Mouse (Mus musculus) hindbrain, embryonic 10.5 days (tissue): ENCODE measurements at regions not wholly inside any gene's neighbourhood (a gene's known extent, or its start where the extent isn't known, plus 50 kb on each side); places are given as distances from the start of the nearest gene placed in this dataset.

Experiments used
- DNase-seq: peaks from one replicate; pipeline ENCODE4 v3.0.0-alpha.2; 2017; ENCODE audit warnings: low spot score
- H3K27ac ChIP-seq: fragments of 300-500 bp; sonication (generic); 2 replicates; pipeline ENCODE4 v1.5.1; 2016; ENCODE audit warnings: mild to moderate bottlenecking, moderate library complexity
- H3K27me3 ChIP-seq: fragments of 300-500 bp; sonication (generic); 2 replicates; pipeline ENCODE4 v1.6.1; 2016; ENCODE audit warnings: mild to moderate bottlenecking; ENCODE audit not compliant: poor library complexity, insufficient read depth, severe bottlenecking
- H3K36me3 ChIP-seq: fragments of 300-500 bp; sonication (generic); 2 replicates; pipeline ENCODE4 v1.6.1; 2016; ENCODE audit warnings: mild to moderate bottlenecking, moderate library complexity
- H3K4me1 ChIP-seq: fragments of 300-500 bp; sonication (generic); replicated peaks from 2 replicates; pipeline ENCODE4 v1.6.1; 2016; ENCODE audit warnings: mild to moderate bottlenecking
- H3K4me3 ChIP-seq: fragments of 300-500 bp; sonication (generic); 2 replicates; pipeline ENCODE4 v1.5.1; 2016; ENCODE audit warnings: mild to moderate bottlenecking, moderate library complexity
- H3K9me3 ChIP-seq: fragments of 300-500 bp; sonication (generic); 2 replicates; pipeline ENCODE4 v1.6.1; 2016; ENCODE audit warnings: mild to moderate bottlenecking, moderate library complexity
- WGBS: fragments of 180-500 bp; shearing (Covaris S2); methylation state at CpG from one replicate; pipeline ENCODE4 v1.1.7; 2016; 5-methylcytosine and 5-hydroxymethylcytosine counted together

DNA sequence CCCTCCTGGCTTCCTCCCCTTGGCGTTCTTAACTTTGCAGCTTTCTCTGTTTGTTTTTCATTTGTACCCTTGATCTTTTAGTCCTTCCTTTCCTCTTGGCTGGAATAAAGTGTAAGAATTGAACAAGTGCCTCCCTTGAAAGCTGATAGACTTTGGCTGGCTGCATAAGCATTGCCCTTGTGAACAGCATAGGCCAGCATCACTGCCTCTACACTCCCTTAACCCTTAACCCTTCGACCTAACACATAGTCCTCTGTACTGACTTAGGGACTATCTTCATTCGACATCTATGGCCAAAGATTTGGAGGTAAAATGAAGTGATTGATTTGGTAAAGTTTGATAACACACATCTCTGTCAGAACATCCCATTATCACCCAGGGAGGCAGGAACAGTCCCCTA, 163.5 kb upstream of the Tbx18 start:
- Histone ChIP-seq H3K27ac (no peak overlapping the region; the same call in 1 of the 2 replicates), H3K4me1 (peaks cover 13% of the 10 kb centered on the region), H3K27me3 (no peaks in the 10 kb centered on the region), H3K4me3 (no peak overlapping the region), H3K36me3 (no peaks in the 10 kb centered on the region), H3K9me3 (no peaks in the 10 kb centered on the region)
- 48% methylated on average over 3 of the region's 3 CpGs for WGBS
- no peak for DNase-seq

DNA sequence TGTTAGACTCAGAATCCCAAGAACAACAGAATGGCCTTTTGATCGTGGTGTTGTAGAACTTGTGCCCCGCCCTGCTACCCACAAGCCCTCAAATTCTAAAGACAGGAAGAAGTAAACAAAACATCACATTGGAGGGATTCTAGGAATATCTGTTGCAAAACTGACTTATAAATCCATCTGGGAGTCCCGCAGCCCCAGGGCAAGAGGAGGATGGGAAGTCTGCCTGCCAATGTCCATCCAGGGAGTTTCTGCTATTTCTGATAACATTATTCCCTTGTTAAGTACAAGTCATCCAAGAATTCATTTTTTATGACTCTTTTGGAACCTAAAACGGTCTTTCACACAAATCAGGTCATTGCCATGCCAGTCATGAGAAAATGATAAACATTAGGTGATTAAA, 164.5 kb upstream of the Tbx18 start:
- Histone ChIP-seq H3K4me3 (no peak overlapping the region), H3K27me3 (no peaks in the 10 kb centered on the region), H3K27ac (no peak overlapping the region), H3K36me3 (no peaks in the 10 kb centered on the region), H3K9me3 (no peaks in the 10 kb centered on the region), H3K4me1 (peaks cover 13% of the 10 kb centered on the region)
- no peak for DNase-seq
- WGBS = 86% methylated on average over 4 of the region's 4 CpGs

DNA sequence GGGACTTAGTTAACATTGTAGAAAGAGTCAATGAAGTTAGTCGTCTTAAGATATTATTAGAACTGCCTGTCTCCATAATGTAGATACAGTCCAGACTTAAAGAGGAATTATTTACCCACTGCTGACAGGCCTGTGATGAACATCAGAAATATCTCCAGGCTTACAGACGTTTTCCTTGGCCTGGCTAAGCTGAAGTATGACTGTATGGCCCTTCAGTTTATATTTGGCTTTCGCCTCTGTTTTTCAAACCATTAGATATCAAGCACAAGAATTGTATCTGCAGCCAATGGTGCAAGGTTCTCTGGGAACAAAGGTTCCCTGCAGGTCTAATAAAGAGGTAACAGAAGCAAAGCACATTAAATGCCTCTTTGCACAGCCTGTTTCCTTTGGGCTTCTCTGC, 166.3 kb upstream of the Tbx18 start:
- H3K36me3 ChIP-seq = no peaks in the 10 kb centered on the region
- 80% methylated on average over 3 of the region's 3 CpGs for WGBS
- no peak for DNase-seq
- peaks cover 13% of the 10 kb centered on the region for H3K4me1 ChIP-seq
- H3K4me3 ChIP-seq = no peak overlapping the region
- no peaks in the 10 kb centered on the region for H3K9me3 ChIP-seq
- no peak overlapping the region for H3K27ac ChIP-seq
- no peaks in the 10 kb centered on the region for H3K27me3 ChIP-seq

DNA sequence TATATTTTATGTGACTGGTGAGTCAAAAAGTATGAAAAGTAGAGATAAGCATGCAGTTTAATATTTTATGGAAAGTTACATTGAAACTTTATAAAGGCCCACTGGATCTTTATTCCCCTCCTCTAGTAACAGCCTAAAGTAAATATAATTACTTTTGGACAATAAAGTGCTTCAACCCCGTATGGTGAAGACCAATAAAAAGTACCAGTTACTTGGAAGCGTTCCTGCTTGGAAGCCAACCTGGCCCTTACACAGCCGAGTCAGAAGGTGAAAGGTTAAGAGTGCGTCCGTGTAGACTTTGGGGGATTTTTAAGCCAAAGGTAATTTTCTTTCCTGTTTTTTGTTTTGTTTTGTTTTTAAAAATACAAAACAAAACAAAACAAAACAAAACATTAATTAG, 168.3 kb upstream of the Tbx18 start:
- Histone ChIP-seq H3K9me3 (no peaks in the 10 kb centered on the region), H3K4me1 (peaks cover 5% of the 10 kb centered on the region), H3K27ac (no peak overlapping the region), H3K27me3 (no peaks in the 10 kb centered on the region), H3K36me3 (no peaks in the 10 kb centered on the region), H3K4me3 (no peak overlapping the region)
- DNase-seq = no peak
- 82% methylated on average over 5 of the region's 5 CpGs for WGBS

DNA sequence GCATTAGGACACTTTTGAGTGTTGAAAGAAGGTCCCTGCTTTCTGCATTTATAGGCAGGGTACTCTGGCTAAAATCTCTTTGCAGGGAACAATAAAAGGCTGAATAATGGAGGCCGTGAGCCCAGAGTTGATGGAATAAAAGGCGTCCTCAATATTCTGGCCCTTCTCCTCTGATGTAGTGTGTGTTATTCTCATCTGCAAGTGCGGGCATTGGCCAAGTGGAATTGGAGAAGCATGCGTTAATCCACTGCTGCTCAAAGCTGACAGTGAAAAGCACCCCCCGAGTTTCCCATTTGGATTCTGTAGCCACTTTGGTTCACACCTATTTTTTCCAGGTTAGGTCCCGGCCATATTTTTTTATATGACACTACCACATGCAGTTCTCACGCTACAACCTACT, 168.7 kb upstream of the Tbx18 start:
- no peaks in the 10 kb centered on the region for H3K27me3 ChIP-seq
- H3K4me1 ChIP-seq = 0 out of 2 replicates have a peak, but pooled peaks cover under 1% of the 10 kb centered on the region
- 79% methylated on average over 7 of the region's 7 CpGs for WGBS
- no peak for DNase-seq
- no peak overlapping the region for H3K4me3 ChIP-seq
- H3K36me3 ChIP-seq = no peaks in the 10 kb centered on the region
- H3K9me3 ChIP-seq = no peaks in the 10 kb centered on the region
- H3K27ac ChIP-seq = no peak overlapping the region

DNA sequence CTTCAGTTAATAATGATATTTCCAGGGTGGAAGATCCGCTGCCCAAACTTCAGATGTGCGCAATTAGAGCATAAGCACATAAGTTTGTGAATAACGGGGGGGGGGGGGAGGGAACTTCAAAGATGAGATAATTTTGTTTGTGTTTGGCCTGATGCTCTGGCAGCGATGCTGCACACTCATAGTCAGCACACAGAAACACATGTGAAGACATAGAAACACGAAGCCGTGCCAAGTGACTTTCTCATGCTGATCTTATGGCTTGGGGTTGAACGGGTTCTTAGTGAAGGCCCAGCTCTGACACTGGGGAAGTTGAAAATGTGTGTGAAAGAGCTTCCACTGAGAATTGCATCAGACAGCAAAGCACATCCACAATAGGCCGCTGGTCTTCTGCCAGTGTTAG, 190.2 kb upstream of the Tbx18 start:
- no peaks in the 10 kb centered on the region for H3K4me1 ChIP-seq
- H3K36me3 ChIP-seq = no peaks in the 10 kb centered on the region
- H3K9me3 ChIP-seq = no peaks in the 10 kb centered on the region
- H3K27ac ChIP-seq = no peak overlapping the region
- no peaks in the 10 kb centered on the region for H3K27me3 ChIP-seq
- no peak overlapping the region for H3K4me3 ChIP-seq
- DNase-seq = no peak
- WGBS = 85% methylated on average over 8 of the region's 8 CpGs

DNA sequence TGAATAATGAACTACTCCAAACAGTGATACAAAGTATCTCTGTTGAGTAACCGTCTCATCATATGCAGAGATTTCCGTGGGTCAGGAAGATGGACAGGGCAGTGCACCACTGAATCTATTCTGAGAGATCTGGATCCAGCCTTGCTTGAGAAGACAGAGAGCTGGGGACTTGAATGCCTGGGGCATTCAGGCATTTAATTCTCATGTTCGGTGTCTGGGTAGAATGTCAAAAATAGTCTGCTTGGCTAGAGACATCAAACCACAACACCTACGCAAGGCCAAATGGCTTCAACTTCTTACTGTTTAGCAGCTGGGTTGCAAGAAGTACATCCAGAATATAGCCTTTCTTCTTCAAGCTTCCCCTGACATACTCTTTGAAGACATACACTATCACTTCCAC, 194.1 kb upstream of the Tbx18 start:
- H3K4me1 ChIP-seq = no peaks in the 10 kb centered on the region
- no peaks in the 10 kb centered on the region for H3K27me3 ChIP-seq
- no peak for DNase-seq
- 90% methylated on average over 4 of the region's 4 CpGs for WGBS
- no peaks in the 10 kb centered on the region for H3K36me3 ChIP-seq
- no peak overlapping the region for H3K4me3 ChIP-seq
- H3K9me3 ChIP-seq = no peaks in the 10 kb centered on the region
- no peak overlapping the region for H3K27ac ChIP-seq

DNA sequence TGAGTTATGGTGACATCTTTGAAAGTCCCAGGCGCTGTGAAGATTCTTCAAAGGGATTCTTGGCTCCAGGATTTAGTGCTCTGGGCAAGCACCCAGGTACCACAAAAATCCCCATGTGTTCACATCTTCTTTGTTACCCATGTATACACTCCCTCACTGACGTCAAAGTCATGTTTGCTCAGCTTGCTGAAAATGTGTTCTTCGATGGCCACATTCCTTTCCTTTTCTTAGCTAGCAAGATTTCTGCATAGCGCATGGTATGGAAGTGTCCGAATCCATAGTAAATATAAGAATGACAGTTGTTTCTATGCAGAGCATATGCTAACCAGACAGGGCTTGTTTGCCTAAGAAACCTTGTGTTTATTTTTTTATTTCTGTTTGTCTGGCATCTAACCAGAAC, 202.2 kb upstream of the Tbx18 start:
- DNase-seq = no peak
- Histone ChIP-seq H3K4me3 (no peak overlapping the region), H3K36me3 (no peaks in the 10 kb centered on the region), H3K27me3 (no peaks in the 10 kb centered on the region), H3K4me1 (no peaks in the 10 kb centered on the region), H3K9me3 (no peaks in the 10 kb centered on the region), H3K27ac (no peak overlapping the region)
- 88% methylated on average over 5 of the region's 5 CpGs for WGBS

DNA sequence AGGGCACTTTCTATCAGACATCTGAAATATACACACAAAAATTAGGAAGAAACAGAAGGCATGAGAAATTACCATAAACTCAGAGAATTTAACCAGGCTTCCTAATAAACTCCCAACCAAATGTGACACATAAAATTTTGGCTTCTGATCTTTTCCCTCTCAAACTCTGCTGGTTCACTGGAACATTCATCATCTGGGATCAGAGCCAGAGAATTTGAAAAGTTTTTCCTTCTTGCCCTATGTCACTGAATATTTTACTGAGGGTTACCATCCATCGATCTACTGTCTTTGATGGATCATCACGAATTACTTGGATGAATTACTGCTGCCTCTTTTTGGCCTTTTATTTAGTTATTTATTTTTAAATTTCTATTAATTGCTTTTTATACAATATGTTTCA, 221.4 kb upstream of the Tbx18 start:
- no peaks in the 10 kb centered on the region for H3K9me3 ChIP-seq
- WGBS = 91% methylated on average over 2 of the region's 2 CpGs
- no peak for DNase-seq
- H3K27me3 ChIP-seq = no peaks in the 10 kb centered on the region
- H3K4me1 ChIP-seq = no peaks in the 10 kb centered on the region
- H3K27ac ChIP-seq = no peak overlapping the region
- no peak overlapping the region for H3K4me3 ChIP-seq
- no peaks in the 10 kb centered on the region for H3K36me3 ChIP-seq

DNA sequence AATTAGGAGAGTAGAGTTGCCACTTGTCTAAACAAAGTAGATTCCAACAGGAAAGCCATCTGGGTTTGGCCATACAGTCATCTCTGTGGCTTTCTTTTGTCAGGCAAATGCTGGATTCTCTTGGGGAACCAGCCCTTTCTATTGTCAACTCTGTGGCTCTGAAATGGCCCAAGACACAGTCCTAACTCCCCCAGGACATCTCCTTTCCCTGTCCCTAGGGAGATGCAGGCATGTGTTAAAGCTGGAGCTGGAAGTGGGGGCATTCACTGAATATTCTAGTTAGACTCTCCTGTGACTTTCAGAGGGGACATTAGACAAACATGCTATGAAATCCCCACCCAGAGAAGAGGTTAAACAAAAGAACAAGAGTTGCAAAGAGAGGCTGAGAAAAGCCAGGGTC, 223.9 kb upstream of the Tbx18 start:
- H3K36me3 ChIP-seq = no peaks in the 10 kb centered on the region
- H3K4me1 ChIP-seq = no peaks in the 10 kb centered on the region
- no peak for DNase-seq
- H3K4me3 ChIP-seq = no peak overlapping the region
- no peak overlapping the region for H3K27ac ChIP-seq
- H3K9me3 ChIP-seq = no peaks in the 10 kb centered on the region
- no peaks in the 10 kb centered on the region for H3K27me3 ChIP-seq

DNA sequence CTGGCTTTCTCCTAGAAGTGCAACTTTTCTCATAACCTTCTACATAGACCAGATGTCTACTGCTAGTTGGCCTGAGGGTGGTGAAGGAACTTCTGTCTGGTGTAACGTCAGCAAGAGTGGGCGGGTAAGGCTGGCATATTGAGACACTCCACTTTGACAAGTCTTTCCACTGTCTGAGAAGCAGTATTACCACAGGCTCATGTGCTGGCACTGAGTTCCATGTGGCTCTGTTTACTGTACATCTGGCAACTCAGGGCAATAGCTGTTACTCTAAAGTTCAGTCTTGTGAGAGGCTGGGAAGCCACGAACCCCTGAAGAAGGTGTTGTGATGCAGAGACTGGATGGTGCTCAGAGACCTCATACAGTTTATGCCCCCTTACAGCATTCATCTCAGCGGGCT, 230.7 kb upstream of the Tbx18 start:
- no peak overlapping the region for H3K4me3 ChIP-seq
- no peaks in the 10 kb centered on the region for H3K9me3 ChIP-seq
- H3K27me3 ChIP-seq = no peaks in the 10 kb centered on the region
- H3K36me3 ChIP-seq = no peaks in the 10 kb centered on the region
- 87% methylated on average over 4 of the region's 4 CpGs for WGBS
- H3K4me1 ChIP-seq = no peaks in the 10 kb centered on the region
- no peak overlapping the region for H3K27ac ChIP-seq
- DNase-seq = no peak

DNA sequence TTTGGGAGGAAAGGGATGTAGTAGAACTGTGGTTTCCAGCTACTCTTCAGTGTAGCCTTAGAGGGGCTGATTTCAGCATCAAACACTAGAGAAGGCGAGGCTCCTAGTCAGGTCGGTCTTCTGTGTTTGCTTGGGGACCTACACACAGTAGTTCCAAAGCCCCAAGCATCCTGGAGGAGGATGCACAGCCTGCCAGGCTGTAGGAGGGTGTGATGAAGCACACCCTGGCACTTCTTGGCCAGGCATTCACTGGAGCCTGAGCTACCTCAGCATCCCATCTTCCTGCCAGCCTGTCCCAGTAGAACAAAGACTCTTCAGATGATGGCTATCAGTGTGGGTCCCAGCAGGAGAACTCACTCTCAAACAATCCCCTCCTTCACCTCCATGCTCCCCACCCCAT, 233.4 kb upstream of the Tbx18 start:
- H3K36me3 ChIP-seq = no peaks in the 10 kb centered on the region
- no peak overlapping the region for H3K4me3 ChIP-seq
- WGBS = 73% methylated on average over 2 of the region's 2 CpGs
- no peaks in the 10 kb centered on the region for H3K4me1 ChIP-seq
- no peak for DNase-seq
- no peaks in the 10 kb centered on the region for H3K9me3 ChIP-seq
- H3K27ac ChIP-seq = no peak overlapping the region
- no peaks in the 10 kb centered on the region for H3K27me3 ChIP-seq

DNA sequence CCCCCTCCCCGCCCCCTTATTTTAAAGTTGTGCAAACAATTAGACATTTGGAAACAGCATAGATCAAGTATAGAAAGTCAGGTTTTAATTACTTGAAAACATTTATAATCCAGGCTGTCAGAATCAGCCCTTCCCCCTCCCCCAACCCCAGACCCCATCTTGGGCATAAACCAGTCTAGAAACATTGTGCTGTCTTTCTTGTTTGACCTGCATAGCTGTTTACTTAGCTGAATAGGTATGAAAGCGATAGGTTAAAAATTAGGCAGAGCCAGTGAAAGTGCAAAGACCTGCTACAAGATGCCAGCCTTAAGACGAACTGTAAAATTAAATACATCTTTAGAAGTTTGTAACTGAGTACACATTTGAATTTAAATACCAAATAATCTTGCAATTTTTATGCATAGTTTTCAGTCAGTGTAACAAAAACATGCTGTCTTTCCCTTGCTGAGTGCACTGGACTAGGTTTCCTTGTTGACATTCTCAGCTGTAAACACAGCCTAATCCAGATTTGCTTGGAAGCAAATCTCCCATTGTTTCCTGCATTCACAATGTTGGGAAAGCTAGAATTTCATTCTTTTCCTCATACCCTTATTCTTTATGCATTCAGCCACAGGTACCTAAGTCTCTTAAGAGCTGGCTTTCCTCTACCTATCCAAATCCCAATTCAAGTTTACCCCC, 234.2 kb upstream of the Tbx18 start:
- 77% methylated on average over 3 of the region's 3 CpGs for WGBS
- H3K4me1 ChIP-seq = no peaks in the 10 kb centered on the region
- no peak overlapping the region for H3K4me3 ChIP-seq
- no peak for DNase-seq
- no peaks in the 10 kb centered on the region for H3K36me3 ChIP-seq
- no peak overlapping the region for H3K27ac ChIP-seq
- no peaks in the 10 kb centered on the region for H3K27me3 ChIP-seq
- H3K9me3 ChIP-seq = no peaks in the 10 kb centered on the region
